Mouse (Mus musculus): ENCODE results near the gene 9930021J03Rik. TPM values are rescaled to one million over a fixed set of nuclear protein-coding genes. Genes with fewer than 3 reads are reported as not detected.

The 9930021J03Rik gene
- polyA plus RNA-seq, 1 experiment from 2014 or later: 7.1 TPM

DNA sequence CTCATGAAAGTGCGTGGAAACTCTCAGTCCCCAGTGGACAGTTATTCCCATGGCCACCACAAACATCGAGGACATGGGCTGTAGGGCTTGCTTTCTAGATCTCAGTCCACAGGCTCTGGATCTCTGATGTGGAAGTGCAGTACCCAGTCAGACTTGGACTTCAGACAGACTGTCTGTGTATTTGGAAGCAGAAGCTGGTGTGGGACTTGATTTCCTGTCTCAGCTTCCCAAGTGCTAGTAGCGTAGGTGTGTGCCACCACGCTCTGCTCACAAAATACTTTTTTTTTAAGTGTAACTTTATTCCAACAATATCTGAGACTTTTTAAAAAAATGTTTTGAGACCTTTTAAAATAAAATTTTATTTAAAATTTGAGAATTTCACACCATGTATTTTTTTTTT is 109.5 kb downstream of the 9930021J03Rik start:
- no peak for ATAC-seq (ENCODE audit: insufficient read depth)
- WGBS: 91% methylated on average over 4 of the region's 4 CpGs

DNA sequence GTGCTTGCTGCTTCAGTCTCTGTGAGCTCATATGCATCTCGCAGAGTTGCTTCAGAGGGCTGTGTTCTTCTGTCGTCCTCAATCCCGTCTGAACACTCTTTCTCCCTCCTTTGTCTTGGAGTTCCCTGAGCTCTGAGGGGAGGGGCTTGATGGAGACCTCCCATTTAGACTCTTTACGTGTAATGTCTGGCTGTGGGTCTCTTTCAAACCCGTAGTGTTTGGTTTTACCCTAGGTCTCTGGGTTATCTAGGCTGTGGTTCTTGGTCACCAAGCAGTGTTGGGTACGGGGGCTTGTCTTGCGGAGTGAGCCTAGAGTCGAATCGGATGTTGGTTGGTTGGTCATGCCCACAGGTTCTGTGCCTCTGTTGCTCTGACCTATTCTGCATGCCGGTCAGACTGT is 110.7 kb downstream of the 9930021J03Rik start:
- no peak for DNase-seq
- Histone ChIP-seq H3K4me2 (no peak overlapping the region), H3K36me3 (ENCODE audit: insufficient read depth) (no peaks in the 10 kb centered on the region), H3K9me3 (ENCODE audit: low read depth, low read length) (no peaks in the 10 kb centered on the region; the same call in 1 of the 2 replicates), H3K27ac (ENCODE audit: low read depth) (no peak overlapping the region), H3K4me3 (ENCODE audit: low read depth, low read length) (no peak overlapping the region), H3K4me1 (ENCODE audit: insufficient read depth) (no peaks in the 10 kb centered on the region), H3K27me3 (ENCODE audit: insufficient read depth, low read length) (no peaks in the 10 kb centered on the region), H3K9ac (no peak overlapping the region)
- WGBS: 90% methylated on average over 10 of the region's 10 CpGs
- TF ChIP-seq CTCF (IDR thresholded peaks at IDR 0.05; ENCODE audit: low read depth): no peak
- no peak for ATAC-seq (ENCODE audit: insufficient read depth)

More for the DNA sequence above, 109.5 kb downstream of the 9930021J03Rik start:
- H3K9me3 ChIP-seq (ENCODE audit: low read depth, low read length): no peaks in the 10 kb centered on the region; the same call in 1 of the 2 replicates
- H3K36me3 ChIP-seq (ENCODE audit: insufficient read depth): no peaks in the 10 kb centered on the region
- no peak for DNase-seq
- no peaks in the 10 kb centered on the region for H3K27me3 ChIP-seq (ENCODE audit: insufficient read depth, low read length)
- H3K4me2 ChIP-seq: no peak overlapping the region
- H3K27ac ChIP-seq (ENCODE audit: low read depth): no peak overlapping the region
- no peak overlapping the region for H3K9ac ChIP-seq
- TF ChIP-seq CTCF (IDR thresholded peaks at IDR 0.05; ENCODE audit: low read depth): no peak
- H3K4me1 ChIP-seq (ENCODE audit: insufficient read depth): no peaks in the 10 kb centered on the region
- no peak overlapping the region for H3K4me3 ChIP-seq (ENCODE audit: low read depth, low read length)

DNA sequence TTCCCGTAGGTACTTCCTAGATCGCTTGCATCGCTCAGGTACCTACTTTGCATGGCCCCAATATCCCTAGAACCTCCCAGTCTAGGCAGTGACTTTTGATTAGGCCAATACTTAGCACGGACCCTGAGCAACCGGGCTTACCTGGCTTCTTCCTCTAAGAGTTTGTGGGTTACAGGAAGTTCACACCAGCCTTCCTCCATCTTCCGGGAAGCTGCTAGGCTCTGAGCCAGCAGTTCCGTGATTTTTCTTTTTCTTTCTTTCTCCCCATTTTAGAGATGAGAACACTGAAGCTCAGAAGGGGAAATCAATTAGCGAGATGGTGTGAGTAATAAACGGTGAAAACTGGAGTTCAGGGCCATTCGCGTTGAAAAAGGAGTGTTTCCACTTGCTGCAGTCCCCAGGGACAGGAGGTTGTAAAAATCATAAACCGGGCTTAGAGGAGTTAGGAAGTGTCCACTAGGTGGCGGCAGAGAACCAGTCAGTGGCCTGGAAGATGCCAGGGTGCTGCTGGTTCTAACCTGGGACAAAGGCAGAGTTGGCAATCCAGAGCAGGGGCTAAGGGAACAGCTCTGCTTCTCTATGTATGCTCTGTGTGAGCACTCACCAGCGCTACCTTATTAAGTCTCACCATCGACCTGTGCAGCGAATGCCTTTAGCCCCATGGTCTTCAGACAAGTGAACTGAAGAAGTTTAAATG is 121.8 kb downstream of the 9930021J03Rik start:
- H3K27ac ChIP-seq (ENCODE audit: low read depth): no peak overlapping the region
- no peak overlapping the region for H3K4me2 ChIP-seq
- H3K4me1 ChIP-seq (ENCODE audit: insufficient read depth): no peaks in the 10 kb centered on the region
- H3K36me3 ChIP-seq (ENCODE audit: insufficient read depth): no peaks in the 10 kb centered on the region
- ATAC-seq (ENCODE audit: insufficient read depth): no peak
- peak; percentile 85 for DNase-seq
- TF ChIP-seq CTCF (IDR thresholded peaks at IDR 0.05; ENCODE audit: low read depth): peak; percentile 85
- H3K9ac ChIP-seq: no peak overlapping the region
- peaks cover 3% of the 10 kb centered on the region; the same call in 1 of the 2 replicates for H3K9me3 ChIP-seq (ENCODE audit: low read depth, low read length)
- peaks cover 16% of the 10 kb centered on the region; the same call in 1 of the 2 replicates for H3K27me3 ChIP-seq (ENCODE audit: insufficient read depth, low read length)
- 50% methylated on average over 16 of the region's 16 CpGs for WGBS
- H3K4me3 ChIP-seq (ENCODE audit: low read depth, low read length): no peak overlapping the region

DNA sequence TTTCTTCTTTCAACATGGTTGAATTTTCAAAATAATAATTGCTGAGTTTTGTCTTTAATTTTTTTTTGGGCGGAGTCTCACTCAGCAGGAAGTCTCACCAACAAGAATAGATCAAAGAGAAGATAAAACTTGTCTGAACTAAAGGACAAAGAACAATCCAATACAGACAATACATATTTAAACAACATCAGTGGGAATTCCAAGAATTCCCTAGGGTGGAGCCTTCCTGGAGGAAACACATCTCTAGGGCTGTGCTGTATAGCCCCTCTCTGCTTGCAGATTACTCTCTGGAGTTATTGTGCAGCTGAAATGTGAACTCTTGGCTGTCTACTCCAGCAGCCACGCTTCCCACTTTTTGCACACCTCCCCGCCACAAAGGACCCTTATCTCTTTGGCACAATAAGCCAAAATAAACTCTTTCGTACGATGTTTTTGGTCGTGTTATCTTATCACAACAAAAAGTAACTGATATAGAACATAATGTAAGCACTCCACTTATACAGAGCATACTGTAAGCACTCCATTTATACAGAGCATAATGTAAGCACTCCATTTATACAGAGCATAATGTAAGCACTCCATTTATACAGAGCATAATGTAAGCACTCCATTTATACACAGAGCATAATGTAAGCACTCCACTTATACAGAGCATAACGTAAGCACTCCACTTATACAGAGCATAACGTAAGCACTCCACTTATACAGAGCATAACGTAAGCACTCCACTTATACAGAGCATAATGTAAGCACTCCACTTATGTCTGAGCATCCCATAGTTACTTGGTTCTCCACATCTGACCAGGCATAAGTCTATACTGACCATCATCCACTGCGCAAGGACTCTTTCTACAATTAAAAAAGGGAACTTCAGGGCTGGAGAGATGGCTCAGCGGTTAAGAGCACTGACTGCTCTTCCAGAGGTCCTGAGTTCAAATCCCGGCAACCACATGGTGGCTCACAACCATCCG is 125.3 kb downstream of the 9930021J03Rik start:
- Histone ChIP-seq H3K27ac (ENCODE audit: low read depth) (no peak overlapping the region), H3K9ac (no peak overlapping the region), H3K4me1 (ENCODE audit: insufficient read depth) (no peaks in the 10 kb centered on the region), H3K36me3 (ENCODE audit: insufficient read depth) (no peaks in the 10 kb centered on the region), H3K4me2 (no peak overlapping the region), H3K27me3 (ENCODE audit: insufficient read depth, low read length) (peaks cover 29% of the 10 kb centered on the region), H3K9me3 (ENCODE audit: low read depth, low read length) (peaks cover 3% of the 10 kb centered on the region; the same call in 1 of the 2 replicates), H3K4me3 (ENCODE audit: low read depth, low read length) (no peak overlapping the region)
- DNase-seq (peak; percentile 73), ATAC-seq (ENCODE audit: insufficient read depth) (peak; percentile 84)
- TF ChIP-seq CTCF (IDR thresholded peaks at IDR 0.05; ENCODE audit: low read depth): no peak
- 34% methylated on average over 13 of the region's 13 CpGs for WGBS

DNA sequence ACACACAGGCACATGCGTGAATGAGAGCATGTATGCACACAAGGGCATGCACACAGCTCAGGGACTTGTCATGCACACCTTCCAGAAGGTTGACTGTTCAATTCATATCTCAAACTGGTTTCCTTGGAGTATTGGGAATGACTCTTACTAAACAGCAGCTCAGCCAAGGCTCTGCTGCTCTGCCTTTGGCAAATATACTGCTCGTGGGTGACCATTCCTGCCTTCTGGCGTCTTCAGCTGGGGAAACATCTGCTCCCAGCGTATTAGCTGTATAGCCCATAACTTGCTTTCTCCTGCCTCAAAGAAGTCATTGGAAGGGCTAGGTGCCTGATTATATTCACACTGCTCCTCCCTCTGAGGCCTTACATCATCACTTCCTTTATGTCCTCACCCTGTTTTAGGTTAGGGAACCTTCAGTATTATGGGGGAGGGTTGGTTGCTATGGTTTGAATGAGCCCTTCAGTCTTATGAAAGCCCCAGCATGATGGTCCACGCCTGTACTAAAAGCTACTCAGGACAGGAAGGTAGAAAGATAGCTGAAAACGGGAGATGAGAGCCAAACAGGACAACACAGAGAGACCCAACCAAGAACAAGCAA is 127.5 kb downstream of the 9930021J03Rik start:
- Histone ChIP-seq H3K4me3 (ENCODE audit: low read depth, low read length) (no peak overlapping the region), H3K4me1 (ENCODE audit: insufficient read depth) (no peaks in the 10 kb centered on the region), H3K9ac (no peak overlapping the region), H3K9me3 (ENCODE audit: low read depth, low read length) (no peaks in the 10 kb centered on the region), H3K27me3 (ENCODE audit: insufficient read depth, low read length) (peaks cover 29% of the 10 kb centered on the region), H3K36me3 (ENCODE audit: insufficient read depth) (no peaks in the 10 kb centered on the region), H3K27ac (ENCODE audit: low read depth) (no peak overlapping the region), H3K4me2 (no peak overlapping the region)
- ATAC-seq (ENCODE audit: insufficient read depth) (no peak), DNase-seq (no peak)
- WGBS: 78% methylated on average over 6 of the region's 6 CpGs
- TF ChIP-seq CTCF (IDR thresholded peaks at IDR 0.05; ENCODE audit: low read depth): no peak

DNA sequence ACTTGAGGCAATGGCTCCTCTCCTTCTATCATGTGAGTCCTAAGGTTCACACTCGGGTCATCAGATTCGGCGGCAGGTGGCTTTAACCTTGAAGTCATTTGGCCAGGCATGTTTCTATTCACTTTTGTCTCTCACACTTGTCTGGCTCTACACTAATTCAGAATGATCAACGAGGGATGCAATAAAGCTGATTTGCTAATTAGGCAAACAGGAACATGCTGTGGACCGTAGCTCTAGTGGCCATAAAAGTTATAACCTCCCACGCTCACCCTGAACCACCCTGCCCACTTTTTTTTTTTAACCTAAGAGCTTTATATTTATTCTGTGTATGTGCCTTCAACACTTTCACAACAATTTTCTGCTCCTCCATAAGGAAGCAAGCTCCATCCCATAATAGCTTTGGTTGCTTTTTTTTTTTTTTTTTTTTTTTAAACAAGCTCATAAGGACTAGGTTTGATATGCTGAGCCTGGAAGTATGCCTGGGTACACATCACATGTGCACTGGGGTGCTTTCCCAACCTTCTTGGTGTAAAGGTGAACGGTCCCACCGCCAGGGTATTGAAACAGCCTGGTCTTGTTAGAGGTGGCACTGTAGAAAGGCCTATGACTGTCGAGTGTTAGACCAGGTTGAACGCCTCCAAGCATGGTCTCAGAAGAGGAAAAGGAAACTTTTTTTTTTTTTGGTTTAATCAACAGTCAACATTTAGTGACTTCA is 129.2 kb downstream of the 9930021J03Rik start:
- ATAC-seq (ENCODE audit: insufficient read depth) (no peak), DNase-seq (no peak)
- 84% methylated on average over 10 of the region's 10 CpGs for WGBS
- no peak overlapping the region for H3K4me3 ChIP-seq (ENCODE audit: low read depth, low read length)
- no peaks in the 10 kb centered on the region for H3K9me3 ChIP-seq (ENCODE audit: low read depth, low read length)
- peaks cover 30% of the 10 kb centered on the region for H3K27me3 ChIP-seq (ENCODE audit: insufficient read depth, low read length)
- H3K4me1 ChIP-seq (ENCODE audit: insufficient read depth): no peaks in the 10 kb centered on the region
- TF ChIP-seq CTCF (IDR thresholded peaks at IDR 0.05; ENCODE audit: low read depth): no peak
- no peaks in the 10 kb centered on the region for H3K36me3 ChIP-seq (ENCODE audit: insufficient read depth)
- no peak overlapping the region for H3K27ac ChIP-seq (ENCODE audit: low read depth)
- H3K9ac ChIP-seq: no peak overlapping the region
- H3K4me2 ChIP-seq: no peak overlapping the region
